Mouse (Mus musculus) cerebellum, adult 2 months (tissue): ENCODE data around the gene Sema5b. TPM values are rescaled to one million over a fixed set of nuclear protein-coding genes. Genes with fewer than 3 reads are reported as not detected.

ENCODE experiments used
- DNase-seq, 2 experiments: peaks; one replicate each; pipeline ENCODE4 v3.0.0; 2021
- H3K27ac ChIP-seq: fragments of 200-500 bp; 2 replicates; pipeline ENCODE4 v1.5.1; 2012; ENCODE audit warnings: low read length, control low read depth, inconsistent platforms; ENCODE audit not compliant: insufficient read depth
- H3K27me3 ChIP-seq: fragments of 200-500 bp; 2 replicates; pipeline ENCODE4 v1.6.1; 2012; ENCODE audit warnings: inconsistent platforms, mild to moderate bottlenecking, low read length, moderate library complexity; ENCODE audit not compliant: control insufficient read depth, insufficient read depth
- H3K4me1 ChIP-seq: fragments of 200-500 bp; 2 replicates; pipeline ENCODE4 v1.6.1; 2011; ENCODE audit warnings: low read length; ENCODE audit not compliant: control insufficient read depth, insufficient read depth
- H3K4me3 ChIP-seq: fragments of 200-500 bp; replicated peaks from 2 replicates; pipeline ENCODE3; 2011; ENCODE audit warnings: mild to moderate bottlenecking, low read depth, low read length, control low read depth; ENCODE audit not compliant: insufficient read depth
- CTCF ChIP-seq: fragments of 200-500 bp; IDR thresholded peaks from 2 replicates; pipeline ENCODE4 v1.5.1; 2011; ENCODE audit warnings: low read depth, mild to moderate bottlenecking, control low read depth, low read length, moderate library complexity, borderline replicate concordance; ENCODE audit not compliant: insufficient read depth
- POLR2A ChIP-seq: fragments of 200-500 bp; IDR thresholded peaks from 2 replicates; pipeline ENCODE4 v1.6.1; 2011; ENCODE audit warnings: low read length, control low read depth, borderline replicate concordance; ENCODE audit not compliant: insufficient read depth
- WGBS: fragments of 180-500 bp; shearing (Covaris S2); methylation state at CpG from one replicate; pipeline ENCODE4 v1.1.7; 2018; 5-methylcytosine and 5-hydroxymethylcytosine counted together
- polyA plus RNA-seq: library from polyadenylated mRNA; depleted of rRNA; stranded (reverse); fragments of >200 nt; gene quantifications from 2 replicates; pipeline ENCODE4 v1.2.3, GENCODE M21; 2012; rRNA removed

Sema5b gene
- polyA plus RNA-seq, 1 experiment: 13.5 TPM

DNA sequence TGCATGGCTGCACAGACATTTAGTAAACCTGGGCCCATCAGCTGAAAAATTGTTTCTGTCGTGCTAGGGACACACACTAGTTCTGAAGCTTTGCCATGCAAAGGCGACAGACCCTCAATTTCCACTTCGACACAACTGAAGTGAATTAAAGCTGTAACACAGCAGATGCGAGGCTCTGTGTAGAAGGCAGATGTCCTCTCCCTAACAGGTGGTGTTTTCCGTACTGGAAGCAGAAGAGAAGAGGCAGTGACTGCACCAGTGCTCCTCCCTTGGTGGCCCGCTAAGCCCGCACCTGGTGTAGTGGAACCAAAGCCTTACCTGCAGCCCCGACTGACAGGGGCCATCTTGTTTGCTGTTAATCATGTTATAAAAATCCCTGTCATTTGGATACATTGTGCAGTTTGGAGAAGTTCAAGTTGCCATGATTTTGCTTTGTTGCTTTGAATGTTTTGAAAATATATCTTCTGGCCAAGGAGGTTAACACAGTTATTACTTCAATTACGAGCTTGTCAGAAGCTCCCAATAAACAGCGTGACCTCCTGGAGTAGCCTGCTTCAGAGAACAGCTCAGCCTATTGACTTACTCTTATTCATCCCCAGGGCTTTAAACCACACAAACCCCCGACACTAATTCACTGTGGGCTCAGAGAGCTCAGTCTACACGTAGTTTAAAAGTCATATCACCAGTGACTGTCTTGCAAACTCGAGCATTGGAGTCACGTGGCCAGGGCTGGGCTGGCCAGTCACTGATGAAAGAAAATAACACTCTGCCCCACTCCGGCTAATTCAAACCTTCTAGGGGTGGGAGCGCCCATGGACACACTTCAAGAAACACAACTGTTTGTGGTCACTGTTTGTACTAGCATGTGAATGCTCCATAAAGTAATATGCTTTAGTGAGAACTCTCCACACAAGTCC lies 163.1 kb downstream of the Sema5b start:
- Histone ChIP-seq H3K27me3 (no peaks in the 10 kb centered on the region), H3K4me1 (peaks cover 7% of the 10 kb centered on the region), H3K27ac (no peak overlapping the region), H3K4me3 (no peak overlapping the region)
- WGBS: 73% methylated on average over 16 of the region's 16 CpGs
- TF ChIP-seq POLR2A (no peak), CTCF (no peak)
- no peak for DNase-seq

DNA sequence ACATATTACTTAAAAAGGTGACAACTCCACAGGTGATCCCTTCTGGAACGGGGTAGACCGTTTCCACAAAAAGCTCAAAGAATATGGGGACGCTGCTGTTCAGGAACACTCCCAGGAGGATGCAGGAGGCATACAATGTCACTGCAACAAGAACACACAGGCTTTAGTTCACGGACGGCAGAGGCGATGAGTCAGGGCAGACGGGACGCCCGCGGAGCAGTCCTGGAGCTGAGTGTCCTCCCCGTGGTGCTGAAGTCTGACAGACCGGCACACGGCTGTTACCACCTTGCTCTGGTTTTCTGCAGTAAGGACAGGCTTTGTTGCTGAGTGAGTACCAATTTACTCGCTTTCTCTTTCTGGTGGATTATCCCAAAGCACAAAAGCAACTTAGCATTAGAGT lies 163.9 kb downstream of the Sema5b start:
- Histone ChIP-seq H3K27ac (no peak overlapping the region), H3K4me3 (no peak overlapping the region), H3K27me3 (no peaks in the 10 kb centered on the region), H3K4me1 (peaks cover 7% of the 10 kb centered on the region)
- peak in 1 of 2 experiments; percentile 31 for DNase-seq
- WGBS: 36% methylated on average over 14 of the region's 14 CpGs
- TF ChIP-seq POLR2A (no peak), CTCF (no peak)

DNA sequence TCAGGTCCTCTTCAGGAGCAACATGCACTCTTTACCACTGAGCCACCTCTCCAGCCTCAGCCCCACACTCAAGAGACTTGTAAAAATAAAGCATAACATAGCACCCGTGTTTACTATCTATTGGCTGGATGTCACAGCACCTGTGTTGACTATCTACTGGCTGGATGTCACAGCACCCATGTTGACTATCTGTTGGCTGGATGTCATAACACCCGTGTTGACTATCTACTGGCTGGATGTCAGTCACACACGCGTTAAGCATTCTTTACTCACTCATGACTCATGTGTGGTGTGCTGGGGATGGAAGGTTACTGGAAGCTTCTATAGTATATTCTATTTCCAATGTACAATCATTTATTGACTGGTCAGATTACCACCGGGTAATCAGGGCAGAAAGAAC lies 166.1 kb downstream of the Sema5b start:
- Histone ChIP-seq H3K27ac (no peak overlapping the region), H3K27me3 (no peaks in the 10 kb centered on the region), H3K4me1 (peaks cover 7% of the 10 kb centered on the region), H3K4me3 (no peak overlapping the region)
- 86% methylated on average over 5 of the region's 5 CpGs for WGBS
- DNase-seq: no peak
- TF ChIP-seq POLR2A: no peak
- TF ChIP-seq CTCF: no peak

DNA sequence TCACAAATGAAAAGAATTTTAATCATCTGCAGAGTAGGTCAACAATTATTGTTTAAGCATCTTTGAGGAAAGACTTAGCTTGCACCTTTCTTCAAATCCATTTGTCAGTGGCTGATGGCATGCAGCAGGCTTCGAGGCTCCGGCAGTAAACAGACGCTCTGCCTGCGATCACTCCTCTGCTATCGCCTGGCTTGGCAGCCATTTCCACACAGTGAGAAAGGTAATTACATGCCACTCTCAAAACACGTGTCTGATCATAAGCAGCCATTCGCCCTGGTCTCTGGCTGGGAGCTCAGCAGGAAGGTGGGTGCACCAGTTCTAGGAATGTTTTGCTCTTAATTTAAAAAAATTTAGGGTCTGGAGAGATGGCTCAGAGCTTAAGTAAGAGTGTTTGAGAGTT lies 170.1 kb downstream of the Sema5b start:
- TF ChIP-seq POLR2A: no peak
- no peak for TF ChIP-seq CTCF
- no peak for DNase-seq
- Histone ChIP-seq H3K4me1 (no peaks in the 10 kb centered on the region), H3K27ac (no peak overlapping the region), H3K4me3 (no peak overlapping the region), H3K27me3 (no peaks in the 10 kb centered on the region)
- WGBS: 51% methylated on average over 7 of the region's 7 CpGs

DNA sequence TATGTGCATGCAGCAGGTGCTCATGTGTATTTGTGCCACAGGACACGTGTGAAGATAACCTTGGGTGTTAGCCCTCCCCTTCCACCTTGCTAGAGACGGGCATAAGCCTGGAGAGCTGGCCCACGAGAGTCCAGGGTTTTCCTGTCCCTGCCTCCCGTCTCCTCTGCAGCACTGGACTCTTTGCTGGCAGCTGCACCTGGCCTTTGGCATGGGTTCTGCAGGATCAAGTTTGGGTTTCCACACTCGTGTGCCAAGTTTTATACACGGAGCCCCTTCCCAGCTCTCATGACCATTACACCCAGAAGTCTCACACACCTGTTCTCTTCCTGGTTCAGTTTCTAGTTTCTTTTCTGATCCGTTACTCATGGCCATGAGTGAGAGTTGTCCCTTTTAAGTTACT lies 172.7 kb downstream of the Sema5b start:
- no peak overlapping the region for H3K4me3 ChIP-seq
- H3K4me1 ChIP-seq: no peaks in the 10 kb centered on the region
- WGBS: 39% methylated on average over 7 of the region's 7 CpGs
- no peak overlapping the region for H3K27ac ChIP-seq
- H3K27me3 ChIP-seq: no peaks in the 10 kb centered on the region
- TF ChIP-seq CTCF (no peak), POLR2A (no peak)
- DNase-seq: no peak

Other genes with a start within 250 kb of the Sema5b start
- gene Sec22a, start 177.2 kb upstream of the Sema5b start, polyA plus RNA-seq: 22.4 and 26.1 TPM in 2 replicates
- gene Pdia5, start 50.3 kb upstream of the Sema5b start, polyA plus RNA-seq: 2.3 and 3.4 TPM in 2 replicates
- 56.8 and 57.3 TPM in 2 replicates for gene Dirc2, start 228.2 kb downstream of the Sema5b start, polyA plus RNA-seq
- 5.7 and 6.1 TPM in 2 replicates for gene Hspbap1, start 229.2 kb downstream of the Sema5b start, polyA plus RNA-seq